Mouse (Mus musculus): ENCODE data around the gene Tmem184b.

The Tmem184b gene

GRCm38 (mm10) chr15:79402836-79403762 is at the start of gene Tmem184b:
Tmem184b (minus strand) TSS chr15:79403569.
- peak; percentile 81 to 83 for DNase-seq (ENCODE audit: low spot score in 2 of 2)

DNA sequence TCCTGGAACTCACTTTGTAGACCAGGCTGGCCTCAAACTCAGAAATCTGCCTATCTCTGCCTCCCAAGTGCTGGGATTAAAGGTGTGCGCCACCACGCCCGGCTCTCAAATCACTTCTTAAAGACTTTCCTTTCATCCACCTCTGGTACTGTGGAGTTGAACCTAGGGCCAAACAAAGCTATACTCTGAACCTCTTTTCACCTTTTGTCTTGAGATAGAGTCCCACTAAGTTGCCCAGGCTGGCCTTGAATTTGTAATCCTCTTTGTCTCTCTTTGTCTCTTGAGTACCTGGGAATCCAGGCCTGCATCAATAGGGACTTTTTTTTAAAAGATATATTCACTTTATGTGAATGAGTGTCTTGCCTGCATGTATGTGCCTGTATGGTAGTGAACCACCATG is 44.7 kb upstream of the Tmem184b start:
- no peak for DNase-seq (ENCODE audit: low spot score in 2 of 2)

DNA sequence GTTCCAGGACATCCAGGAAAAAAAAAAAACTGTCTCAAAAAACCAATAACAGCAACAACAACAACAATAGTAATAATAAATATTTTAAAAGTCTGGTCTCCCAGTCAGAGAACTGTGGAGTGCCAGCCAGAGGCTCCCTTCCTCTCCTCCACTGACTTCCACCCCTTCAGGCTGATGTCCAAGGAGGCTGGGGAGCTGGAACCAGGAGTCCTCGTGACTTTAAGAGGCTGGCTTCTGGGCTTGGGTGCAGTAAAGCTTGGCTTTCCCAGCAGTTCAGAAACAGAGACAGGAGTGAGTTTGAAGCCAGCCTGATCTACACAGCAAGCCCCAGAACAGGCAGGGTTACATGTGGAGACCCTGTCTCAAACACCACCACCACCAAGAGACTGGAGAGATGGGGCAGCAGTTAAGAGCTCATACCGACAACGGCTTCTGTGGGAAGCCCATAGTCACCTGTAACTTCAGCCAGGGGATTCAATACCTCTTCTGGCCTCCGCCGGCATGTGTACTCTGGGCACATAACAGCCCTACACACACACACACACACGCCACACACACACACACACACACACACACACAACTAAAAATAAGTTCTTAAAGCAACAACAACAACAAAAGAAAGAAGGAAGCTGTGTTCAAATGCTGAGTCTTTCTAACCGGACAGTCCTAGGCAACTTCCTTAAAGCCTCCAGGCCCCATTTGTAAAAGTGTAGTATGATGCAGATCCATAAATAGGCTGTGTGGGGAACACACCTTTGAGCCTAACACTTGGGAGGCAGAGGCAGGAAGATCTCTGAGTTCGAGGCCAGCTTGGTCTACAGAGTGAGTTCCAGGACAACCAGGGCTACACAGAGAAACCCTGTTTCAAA is 42.7 kb upstream of the Tmem184b start:
- no peak for DNase-seq (ENCODE audit: low spot score in 2 of 2)

GRCm38 (mm10) chr15:79443856-79444410 is 40.6 kb upstream of the Tmem184b start:
- no peak for DNase-seq (ENCODE audit: low spot score in 2 of 2)

- no peak for DNase-seq (ENCODE audit: low spot score in 2 of 2)
Observed at GRCm38 (mm10) chr15:79442961-79443518, 39.7 kb upstream of the Tmem184b start.

DNA sequence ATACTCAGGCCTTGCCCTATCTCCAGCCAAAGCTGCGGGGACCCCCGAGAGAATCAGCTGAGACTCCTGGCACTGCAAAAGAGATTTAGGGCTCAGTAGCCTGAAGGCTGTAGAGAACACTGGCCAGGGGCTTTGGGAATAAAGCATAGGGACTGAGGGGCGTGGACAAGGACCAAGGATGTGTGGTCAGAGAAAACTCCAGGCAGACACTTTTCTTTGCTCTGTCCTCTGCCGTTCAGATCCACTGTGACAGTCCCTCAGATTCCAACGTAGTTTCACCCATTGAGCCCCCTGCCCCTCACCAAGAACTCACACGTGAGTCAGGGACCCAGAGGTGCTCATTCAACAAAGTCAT is 38.9 kb upstream of the Tmem184b start:
- DNase-seq (ENCODE audit: low spot score in 2 of 2), result no peak

DNA sequence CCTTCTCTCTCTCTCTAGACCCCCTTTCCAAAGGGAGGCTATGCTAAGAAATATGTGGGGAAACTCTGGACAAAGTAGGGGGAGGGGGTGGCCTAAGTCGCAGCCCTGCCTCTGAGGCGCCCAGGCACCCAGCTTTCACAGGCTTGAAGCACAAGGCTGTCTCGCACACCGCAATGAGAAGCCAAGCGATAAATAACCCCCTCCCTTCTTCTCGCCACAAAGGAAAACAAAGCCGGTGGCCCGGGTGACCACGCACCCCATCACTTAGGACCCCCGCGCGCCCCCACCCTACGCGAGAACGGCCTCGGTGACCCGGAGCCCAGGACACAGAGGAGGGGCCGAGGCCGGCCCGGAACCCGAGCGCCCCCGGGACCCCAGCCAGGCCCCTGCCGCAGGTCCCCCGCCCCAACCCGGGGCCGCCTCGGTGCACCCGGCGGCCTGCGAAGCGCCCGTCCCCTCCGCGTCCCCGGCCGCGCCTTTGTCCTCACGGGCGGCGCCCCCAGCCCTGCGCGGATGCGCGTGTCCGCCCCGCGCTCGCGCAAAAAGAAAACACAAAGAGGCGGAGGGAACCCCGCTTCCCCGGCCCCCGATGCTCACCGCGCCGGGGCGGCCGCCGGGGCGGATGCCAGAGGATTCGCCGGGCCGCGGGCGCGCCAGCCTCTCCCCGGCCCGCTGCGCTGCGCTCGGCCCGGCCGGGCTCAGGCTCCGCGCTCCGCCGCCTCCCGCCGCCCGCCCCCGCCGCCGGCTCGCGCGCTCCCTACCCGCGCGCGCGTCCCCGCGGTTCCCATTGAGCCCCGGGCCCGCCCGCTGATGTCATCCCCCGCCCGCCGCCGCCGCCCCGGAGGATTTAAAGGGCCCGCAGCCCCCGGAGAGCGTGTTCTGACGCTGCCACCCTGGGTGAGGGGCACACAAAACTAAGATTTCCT is 38.2 kb upstream of the Tmem184b start:
- peak; percentile 74 to 85 for DNase-seq (ENCODE audit: low spot score in 2 of 2)

- no peak for DNase-seq (ENCODE audit: low spot score in 2 of 2)
Observed at GRCm38 (mm10) chr15:79440651-79441330, 37.4 kb upstream of the Tmem184b start.

DNA sequence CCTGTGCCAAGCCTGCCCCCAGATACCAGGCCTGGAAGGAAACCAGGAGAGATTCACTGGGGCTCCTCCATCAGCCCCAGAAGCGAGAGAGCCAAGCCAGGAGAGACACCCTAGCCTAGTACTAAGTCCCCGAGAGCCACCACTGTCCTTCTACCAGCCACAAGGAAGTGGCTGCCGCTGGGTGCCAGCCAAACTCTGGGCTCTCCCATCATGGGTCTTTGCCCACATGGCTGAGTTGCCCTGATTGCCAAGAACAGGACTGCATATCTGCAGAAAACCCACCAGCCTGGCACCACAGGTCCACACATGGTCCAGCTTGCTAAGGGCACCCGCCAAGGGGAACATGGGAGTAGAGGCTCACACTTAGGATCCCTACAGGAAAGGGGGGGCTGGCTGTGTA is 36.9 kb upstream of the Tmem184b start:
- peak in 1 of 2 experiments; percentile 58 for DNase-seq (ENCODE audit: low spot score in 2 of 2)

DNA sequence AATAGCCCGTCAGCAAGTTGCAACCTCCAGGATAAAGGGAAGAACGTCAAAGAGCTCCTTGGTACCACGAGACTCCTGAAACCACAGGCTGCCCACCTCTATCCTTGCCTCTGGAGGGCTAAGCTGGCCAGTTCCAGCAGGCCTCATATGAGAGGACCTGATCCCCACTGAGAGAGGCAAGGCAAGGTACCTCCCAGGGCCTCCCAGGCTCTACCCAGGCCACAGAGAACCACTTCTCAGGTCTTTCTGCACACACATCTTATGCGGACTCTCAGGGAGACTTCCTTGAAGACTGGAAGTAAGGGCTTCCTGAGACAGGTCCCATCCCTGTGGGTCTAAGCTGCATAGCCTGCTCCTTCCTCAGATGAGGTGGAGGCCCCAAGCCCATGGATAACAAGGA is 36.0 kb upstream of the Tmem184b start:
- DNase-seq (ENCODE audit: low spot score in 2 of 2), result no peak

DNA sequence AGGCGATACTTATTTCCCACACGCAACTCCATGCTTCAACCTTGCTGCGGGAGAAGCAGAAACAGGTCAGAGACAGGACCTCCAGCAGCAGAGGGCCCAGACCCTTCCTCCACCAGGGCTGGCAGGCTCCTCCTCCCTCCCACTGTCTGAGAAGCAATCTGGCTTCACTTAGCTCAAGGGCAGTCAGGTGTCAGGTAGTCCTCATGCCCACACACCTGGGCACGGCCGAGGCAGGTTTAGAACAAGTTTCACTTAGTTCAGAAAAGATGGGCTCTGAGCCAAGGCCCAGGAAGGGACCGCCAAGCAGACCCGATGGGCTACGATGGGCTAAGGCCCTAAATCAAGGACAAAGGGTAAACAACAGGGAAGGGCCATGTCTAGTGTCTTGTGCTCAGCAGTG is 35.4 kb upstream of the Tmem184b start:
- no peak for DNase-seq (ENCODE audit: low spot score in 2 of 2)

GRCm38 (mm10) chr15:79438209-79438810 is 34.9 kb upstream of the Tmem184b start:
- no peak for DNase-seq (ENCODE audit: low spot score in 2 of 2)

DNA sequence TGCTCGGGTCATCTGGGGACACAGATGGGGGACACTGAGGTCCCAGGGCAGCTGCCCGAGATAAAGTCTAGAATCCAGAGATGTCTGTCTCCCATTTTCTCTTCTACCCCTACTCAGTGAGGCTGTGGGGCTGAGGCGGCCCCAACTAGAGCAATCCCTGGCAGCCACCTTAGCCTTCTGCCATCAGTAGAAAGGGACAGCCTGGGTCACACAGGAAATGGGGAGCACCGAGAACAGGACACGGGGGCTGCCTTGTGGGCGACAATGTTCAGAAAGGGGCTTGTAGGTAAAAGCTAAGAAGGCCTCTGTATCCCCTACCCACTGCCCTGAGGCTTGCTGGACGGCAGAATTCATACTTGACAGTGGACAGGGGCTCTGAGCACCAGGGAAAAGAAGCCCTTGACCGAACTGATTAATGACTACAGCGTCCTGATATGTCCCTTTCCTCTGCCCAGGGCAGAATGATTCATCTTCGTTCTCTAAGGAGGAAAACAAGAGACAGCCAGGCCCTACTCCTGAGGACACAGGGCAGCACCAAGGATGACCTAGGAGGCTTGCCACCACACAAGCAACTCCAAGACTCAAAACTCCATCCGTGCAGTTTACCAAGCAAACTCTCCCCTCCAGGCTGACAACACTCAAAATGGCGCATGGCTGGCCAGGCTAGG is 34.3 kb upstream of the Tmem184b start:
- no peak for DNase-seq (ENCODE audit: low spot score in 2 of 2)

DNA sequence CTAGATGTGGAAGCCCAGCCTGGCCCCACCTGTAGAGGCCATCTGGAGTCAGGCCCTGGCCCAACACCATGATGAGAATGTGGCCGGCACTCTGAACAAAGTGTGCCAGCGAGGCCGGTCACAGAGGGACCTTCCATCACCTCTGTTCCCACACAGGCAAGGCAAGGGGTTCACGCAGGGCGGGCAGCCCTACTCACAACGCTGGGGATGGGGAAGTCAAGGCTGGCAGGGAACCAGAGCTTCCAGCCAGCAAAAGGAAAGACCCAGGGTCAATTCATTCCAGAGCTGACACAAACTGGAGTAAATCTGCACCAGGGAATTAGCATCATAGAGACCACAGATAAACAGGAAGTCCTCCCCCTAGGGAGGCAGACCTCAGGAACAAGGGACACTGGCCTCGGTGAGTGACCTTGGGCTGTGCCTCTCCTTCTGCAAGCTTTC is 33.1 kb upstream of the Tmem184b start:
- DNase-seq (ENCODE audit: low spot score in 2 of 2), result no peak

DNA sequence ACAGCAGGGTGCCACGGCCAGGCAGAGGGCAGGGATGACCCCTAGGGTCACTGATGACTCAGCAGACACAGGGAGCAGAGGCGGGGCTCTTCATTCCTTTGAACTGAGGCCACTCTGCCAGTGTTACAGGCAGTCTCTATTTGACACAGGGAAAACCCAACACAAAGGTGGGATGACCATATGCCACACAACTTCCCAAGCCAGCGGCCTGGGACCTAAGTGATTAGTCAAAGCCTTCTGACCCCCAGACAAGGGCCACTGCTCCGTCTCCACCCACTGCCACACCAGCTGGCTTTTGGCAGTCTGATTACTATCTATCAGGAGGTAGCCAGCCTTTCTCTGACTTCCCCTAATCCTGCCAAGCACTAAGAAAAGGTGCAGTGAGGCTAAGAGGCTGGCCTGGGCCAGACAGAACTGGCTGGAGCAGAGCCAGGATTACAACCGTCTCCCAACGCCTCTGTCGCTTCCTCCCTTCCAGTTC is 31.9 kb upstream of the Tmem184b start:
- peak in 1 of 2 experiments; percentile 42 for DNase-seq (ENCODE audit: low spot score in 2 of 2)

DNA sequence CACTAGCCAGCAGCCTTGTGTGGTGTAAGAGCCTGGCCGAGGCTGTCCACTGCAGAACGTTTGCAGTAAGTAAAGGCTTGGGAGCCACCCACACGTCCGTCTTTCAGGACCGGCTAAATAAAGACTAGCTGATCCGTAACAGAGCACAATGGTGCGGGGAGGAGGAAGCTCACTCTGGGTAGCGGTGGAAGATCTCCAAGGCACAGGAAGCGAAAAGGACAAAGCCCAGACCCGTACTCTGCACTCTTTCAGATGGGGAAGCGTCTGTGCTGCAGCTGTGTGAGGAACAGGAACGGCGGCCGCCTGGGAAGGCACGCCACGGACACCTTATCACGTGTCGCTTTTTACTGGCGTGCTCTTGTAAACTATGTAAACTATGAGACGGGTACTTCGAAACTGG is 29.5 kb upstream of the Tmem184b start:
- DNase-seq (ENCODE audit: low spot score in 2 of 2), result peak in 1 of 2 experiments; percentile 41

DNA sequence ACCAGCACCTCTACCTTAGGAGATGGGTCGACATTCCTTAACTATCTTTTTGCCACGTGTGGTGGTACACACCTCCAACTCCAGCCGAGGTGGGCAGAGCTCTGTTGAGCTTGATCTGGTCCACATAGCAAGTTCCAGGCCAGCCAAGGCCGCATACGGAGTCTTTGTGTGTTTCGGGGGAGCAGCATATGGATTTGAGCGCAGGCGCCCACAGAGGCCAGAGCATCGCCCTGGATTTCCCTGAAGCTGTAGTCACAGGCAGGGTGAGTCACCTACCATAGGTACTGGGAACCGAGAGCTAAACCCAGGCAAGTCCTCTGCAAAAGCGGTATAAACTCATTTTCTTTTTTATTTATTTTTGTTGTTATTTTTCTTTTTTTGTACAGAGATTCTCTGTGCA is 29.0 kb upstream of the Tmem184b start:
- no peak for DNase-seq (ENCODE audit: low spot score in 2 of 2)

DNA sequence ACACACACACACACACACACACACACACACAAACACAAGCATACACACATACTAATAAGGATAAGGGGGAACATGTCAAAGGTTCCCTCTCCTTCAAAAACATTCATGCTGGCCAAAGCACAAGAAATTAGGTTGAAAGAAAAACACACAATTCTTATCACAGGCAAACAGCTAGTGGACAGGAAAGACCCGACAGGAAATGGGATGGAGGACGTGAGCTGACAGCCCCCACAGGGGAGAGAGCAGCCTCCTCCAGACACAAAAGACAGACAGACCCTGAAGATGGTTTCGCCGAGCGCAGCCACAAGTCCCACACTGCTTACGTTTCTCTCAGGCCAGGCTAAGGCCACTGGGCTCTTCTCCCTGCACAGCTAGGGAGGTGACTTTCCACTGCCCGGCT is 28.6 kb upstream of the Tmem184b start:
- DNase-seq (ENCODE audit: low spot score in 2 of 2), result no peak

- DNase-seq (ENCODE audit: low spot score in 2 of 2), result no peak
Observed at GRCm38 (mm10) chr15:79430461-79431000, 27.2 kb upstream of the Tmem184b start.

All from urinary bladder, postnatal 36 days (tissue).